Mouse (Mus musculus): ENCODE data around the gene Ppt1. TPM values are rescaled to one million over a fixed set of nuclear protein-coding genes. Genes with fewer than 3 reads are reported as not detected.
A peak's percentile ranks its signal among the peaks of the same experiment; 100 is the strongest.
"Not testable (repeated sequence)": the region's sequence is repeated elsewhere in the genome, so short reads cannot be mapped to it uniquely, and the experiment has no call there.

The Ppt1 gene
- polyA plus RNA-seq (2015; fragmentation: Nextera tagmentation; extraction: Ambion mirVana), result 18.6 and 20.3 TPM in 2 replicates

- Histone ChIP-seq H3K4me1 (ENCODE audit: insufficient read depth) (peaks cover 10% of the 10 kb centered on the region), H3K4me2 (ENCODE audit: low read depth, low read length) (peak within 1 kb of the TSS; percentile 80), H3K27ac (ENCODE audit: low read depth) (no peak within 1 kb of the TSS), H3K36me3 (replicated peaks; ENCODE audit: insufficient read depth, low read length) (peaks cover 4% of the 10 kb centered on the region; the same call in 1 of the 2 replicates), H3K9ac (replicated peaks) (peak within 1 kb of the TSS; percentile 57), H3K27me3 (ENCODE audit: insufficient read depth, low read length) (no peaks in the 10 kb centered on the region), H3K4me3 (ENCODE audit: low read depth, low read length) (peak within 1 kb of the TSS; percentile 61), H3K9me3 (ENCODE audit: low read length) (no peaks in the 10 kb centered on the region)
- ATAC-seq, result peak; percentile 93
- TF ChIP-seq EP300 (IDR thresholded peaks at IDR 0.05; ENCODE audit: low read depth) (no peak), CTCF (IDR thresholded peaks at IDR 0.05; ENCODE audit: low read depth) (peak; percentile 52)
- WGBS (ENCODE audit: insufficient replicate concordance), result 5% methylated on average over 31 of the region's 31 CpGs
- peak; percentile 90 for DNase-seq
These were observed at the start of gene Ppt1 for GRCm38 (mm10) chr4:122835530-122836402. Gene Ppt1 (plus strand): TSS chr4:122836242.

GRCm38 (mm10) chr4:122789335-122790089, 46.5 kb upstream of the Ppt1 start:
- Histone ChIP-seq H3K4me1 (ENCODE audit: insufficient read depth) (no peaks in the 10 kb centered on the region), H3K36me3 (replicated peaks; ENCODE audit: insufficient read depth, low read length) (no peaks in the 10 kb centered on the region), H3K27me3 (ENCODE audit: insufficient read depth, low read length) (no peaks in the 10 kb centered on the region), H3K9me3 (ENCODE audit: low read length) (no peaks in the 10 kb centered on the region), H3K4me3 (ENCODE audit: low read depth, low read length) (no peak overlapping the region), H3K9ac (replicated peaks) (no peak overlapping the region), H3K27ac (ENCODE audit: low read depth) (no peak overlapping the region), H3K4me2 (ENCODE audit: low read depth, low read length) (no peak overlapping the region)
- DNase-seq, result no peak
- no peak for TF ChIP-seq EP300 (IDR thresholded peaks at IDR 0.05; ENCODE audit: low read depth)
- no peak for TF ChIP-seq CTCF (IDR thresholded peaks at IDR 0.05; ENCODE audit: low read depth)
- peak; percentile 78 for ATAC-seq
- 54% methylated on average over 4 of the region's 4 CpGs for WGBS (ENCODE audit: insufficient replicate concordance)

GRCm38 (mm10) chr4:122808108-122808507, 27.9 kb upstream of the Ppt1 start:
- DNase-seq, result peak; percentile 82
- 17% methylated on average over 4 of the region's 4 CpGs for WGBS (ENCODE audit: insufficient replicate concordance)
- Histone ChIP-seq H3K4me3 (ENCODE audit: low read depth, low read length) (no peak overlapping the region), H3K27me3 (ENCODE audit: insufficient read depth, low read length) (no peaks in the 10 kb centered on the region), H3K4me1 (ENCODE audit: insufficient read depth) (no peaks in the 10 kb centered on the region), H3K9ac (replicated peaks) (no peak overlapping the region), H3K9me3 (ENCODE audit: low read length) (no peaks in the 10 kb centered on the region), H3K36me3 (replicated peaks; ENCODE audit: insufficient read depth, low read length) (no peaks in the 10 kb centered on the region), H3K27ac (ENCODE audit: low read depth) (no peak overlapping the region), H3K4me2 (ENCODE audit: low read depth, low read length) (no peak overlapping the region)
- peak; percentile 90 for TF ChIP-seq CTCF (IDR thresholded peaks at IDR 0.05; ENCODE audit: low read depth)
- TF ChIP-seq EP300 (IDR thresholded peaks at IDR 0.05; ENCODE audit: low read depth), result no peak
- peak; percentile 60; the same call in 1 of the 2 replicates for ATAC-seq

GRCm38 (mm10) chr4:122811180-122811579, 24.9 kb upstream of the Ppt1 start:
- WGBS (ENCODE audit: insufficient replicate concordance), result 22% methylated on average over 1 of the region's 1 CpGs
- Histone ChIP-seq H3K9me3 (ENCODE audit: low read length) (no peaks in the 10 kb centered on the region), H3K27ac (ENCODE audit: low read depth) (no peak overlapping the region), H3K4me3 (ENCODE audit: low read depth, low read length) (no peak overlapping the region), H3K36me3 (replicated peaks; ENCODE audit: insufficient read depth, low read length) (no peaks in the 10 kb centered on the region), H3K4me2 (ENCODE audit: low read depth, low read length) (no peak overlapping the region), H3K27me3 (ENCODE audit: insufficient read depth, low read length) (no peaks in the 10 kb centered on the region), H3K4me1 (ENCODE audit: insufficient read depth) (no peaks in the 10 kb centered on the region), H3K9ac (replicated peaks) (no peak overlapping the region)
- DNase-seq (no peak), ATAC-seq (no peak)
- peak; percentile 47; the same call in 1 of the 2 replicates for TF ChIP-seq EP300 (IDR thresholded peaks at IDR 0.05; ENCODE audit: low read depth)
- TF ChIP-seq CTCF (IDR thresholded peaks at IDR 0.05; ENCODE audit: low read depth), result no peak

GRCm38 (mm10) chr4:122811824-122812223, 24.2 kb upstream of the Ppt1 start:
- DNase-seq (no peak), ATAC-seq (no peak)
- no peaks in the 10 kb centered on the region for H3K4me1 ChIP-seq (ENCODE audit: insufficient read depth)
- H3K27ac ChIP-seq (ENCODE audit: low read depth), result no peak overlapping the region
- H3K36me3 ChIP-seq (replicated peaks; ENCODE audit: insufficient read depth, low read length), result no peaks in the 10 kb centered on the region
- H3K4me2 ChIP-seq (ENCODE audit: low read depth, low read length), result no peak overlapping the region
- no peak overlapping the region for H3K4me3 ChIP-seq (ENCODE audit: low read depth, low read length)
- H3K9ac ChIP-seq (replicated peaks), result no peak overlapping the region
- H3K9me3 ChIP-seq (ENCODE audit: low read length), result no peaks in the 10 kb centered on the region
- 32% methylated on average over 2 of the region's 2 CpGs for WGBS (ENCODE audit: insufficient replicate concordance)
- no peaks in the 10 kb centered on the region for H3K27me3 ChIP-seq (ENCODE audit: insufficient read depth, low read length)
- peak; percentile 34; the same call in 1 of the 2 replicates for TF ChIP-seq EP300 (IDR thresholded peaks at IDR 0.05; ENCODE audit: low read depth)
- no peak for TF ChIP-seq CTCF (IDR thresholded peaks at IDR 0.05; ENCODE audit: low read depth)

GRCm38 (mm10) chr4:122816202-122816601, 19.8 kb upstream of the Ppt1 start:
- 58% methylated on average over 1 of the region's 1 CpGs for WGBS (ENCODE audit: insufficient replicate concordance)
- TF ChIP-seq EP300 (IDR thresholded peaks at IDR 0.05; ENCODE audit: low read depth) (no peak), CTCF (IDR thresholded peaks at IDR 0.05; ENCODE audit: low read depth) (no peak)
- no peaks in the 10 kb centered on the region for H3K9me3 ChIP-seq (ENCODE audit: low read length)
- no peaks in the 10 kb centered on the region for H3K27me3 ChIP-seq (ENCODE audit: insufficient read depth, low read length)
- ATAC-seq, result no peak
- no peaks in the 10 kb centered on the region for H3K4me1 ChIP-seq (ENCODE audit: insufficient read depth)
- no peak overlapping the region for H3K9ac ChIP-seq (replicated peaks)
- no peaks in the 10 kb centered on the region for H3K36me3 ChIP-seq (replicated peaks; ENCODE audit: insufficient read depth, low read length)
- H3K4me2 ChIP-seq (ENCODE audit: low read depth, low read length), result no peak overlapping the region
- no peak overlapping the region for H3K4me3 ChIP-seq (ENCODE audit: low read depth, low read length)
- no peak for DNase-seq
- no peak overlapping the region for H3K27ac ChIP-seq (ENCODE audit: low read depth)

- H3K27ac ChIP-seq (ENCODE audit: low read depth); H3K9me3 ChIP-seq (ENCODE audit: low read length); H3K4me2 ChIP-seq (ENCODE audit: low read depth, low read length); H3K4me1 ChIP-seq (ENCODE audit: insufficient read depth); H3K4me3 ChIP-seq (ENCODE audit: low read depth, low read length); H3K9ac ChIP-seq (replicated peaks); H3K27me3 ChIP-seq (ENCODE audit: insufficient read depth, low read length); H3K36me3 ChIP-seq (replicated peaks; ENCODE audit: insufficient read depth, low read length); ATAC-seq; DNase-seq: not testable (repeated sequence)
- 42% methylated on average over 10 of the region's 10 CpGs for WGBS (ENCODE audit: insufficient replicate concordance)
These were observed 15.1 kb upstream of the Ppt1 start for GRCm38 (mm10) chr4:122820941-122821340.
